Mouse (Mus musculus) kidney, postnatal 0 days (tissue): ENCODE results near the gene Wfdc11. TPM values are rescaled to one million over a fixed set of nuclear protein-coding genes. Genes with fewer than 3 reads are reported as not detected.
A peak's percentile ranks its signal among the peaks of the same experiment; 100 is the strongest.

ENCODE experiments used
- ATAC-seq: fragments of 200-750 bp; cut with Nextera tagmentation; replicated peaks from 2 replicates; pipeline ENCODE4 v1.8.0; 2017; ENCODE audit warnings: low read depth, moderate number of reproducible peaks, moderate TSS enrichment, moderate library complexity; ENCODE audit not compliant: low FRiP score
- DNase-seq: peaks from one replicate; pipeline ENCODE4 v3.0.0-alpha.2; 2016; ENCODE audit warnings: low spot score
- H3K27ac ChIP-seq: fragments of 300-500 bp; sonication (generic); 2 replicates; pipeline ENCODE4 v1.5.1; 2014; ENCODE audit warnings: mild to moderate bottlenecking
- H3K27me3 ChIP-seq: fragments of 300-500 bp; sonication (generic); 2 replicates; pipeline ENCODE4 v1.6.1; 2014; ENCODE audit warnings: low read length, mixed read lengths; ENCODE audit not compliant: insufficient read depth
- H3K36me3 ChIP-seq: fragments of 300-500 bp; sonication (generic); 2 replicates; pipeline ENCODE4 v1.6.1; 2014; ENCODE audit warnings: low read length, mixed read lengths; ENCODE audit not compliant: insufficient read depth
- H3K4me1 ChIP-seq: fragments of 300-500 bp; sonication (generic); replicated peaks from 2 replicates; pipeline ENCODE4 v1.6.1; 2014; ENCODE audit warnings: antibody characterized with exemption, low read length, mixed read lengths; ENCODE audit not compliant: insufficient read depth
- H3K4me2 ChIP-seq: fragments of 300-500 bp; sonication (generic); 2 replicates; pipeline ENCODE4 v1.6.1; 2014; ENCODE audit warnings: mild to moderate bottlenecking, low read length, moderate library complexity, mixed read lengths
- H3K4me3 ChIP-seq: fragments of 300-500 bp; sonication (generic); replicated peaks from 2 replicates; pipeline ENCODE4 v1.5.1; 2014; ENCODE audit warnings: low read depth, low read length
- H3K9ac ChIP-seq: fragments of 300-500 bp; sonication (generic); 2 replicates; pipeline ENCODE4 v1.6.1; 2014; ENCODE audit warnings: low read depth, low read length
- H3K9me3 ChIP-seq: fragments of 300-500 bp; sonication (generic); replicated peaks from 2 replicates; pipeline ENCODE4 v1.6.1; 2016; ENCODE audit warnings: low read length, inconsistent platforms, mixed read lengths
- CTCF ChIP-seq: IDR thresholded peaks from 2 replicates; pipeline ENCODE4 v1.5.1; 2016; ENCODE audit warnings: antibody characterized with exemption, low read depth, mild to moderate bottlenecking, moderate library complexity
- WGBS: fragments of 180-500 bp; shearing (Covaris S2); extraction: QIAGEN DNeasy Blood & Tissue Kit; methylation state at CpG from one replicate; pipeline ENCODE4 v1.1.7; 2014; 5-methylcytosine and 5-hydroxymethylcytosine counted together
- polyA plus RNA-seq: library from polyadenylated mRNA; unstranded; fragments of >200 nt; fragmentation: Nextera tagmentation; extraction: Ambion mirVana; gene quantifications from 2 replicates; pipeline ENCODE4 v1.2.1, GENCODE M21; 2015

The Wfdc11 gene
- polyA plus RNA-seq, 1 experiment from 2014 or later: not detected

GRCm38 (mm10) chr2:164701761-164702160 is 27.9 kb upstream of the Wfdc11 start:
- WGBS: 91% methylated on average over 5 of the region's 5 CpGs
- H3K4me3 ChIP-seq: no peak overlapping the region
- no peak for TF ChIP-seq CTCF
- H3K9me3 ChIP-seq: no peaks in the 10 kb centered on the region
- no peak overlapping the region for H3K9ac ChIP-seq
- no peaks in the 10 kb centered on the region for H3K36me3 ChIP-seq
- H3K4me2 ChIP-seq: no peak overlapping the region
- DNase-seq (no peak), ATAC-seq (no peak)
- H3K27me3 ChIP-seq: no peaks in the 10 kb centered on the region
- no peak overlapping the region for H3K27ac ChIP-seq
- no peaks in the 10 kb centered on the region for H3K4me1 ChIP-seq

DNA sequence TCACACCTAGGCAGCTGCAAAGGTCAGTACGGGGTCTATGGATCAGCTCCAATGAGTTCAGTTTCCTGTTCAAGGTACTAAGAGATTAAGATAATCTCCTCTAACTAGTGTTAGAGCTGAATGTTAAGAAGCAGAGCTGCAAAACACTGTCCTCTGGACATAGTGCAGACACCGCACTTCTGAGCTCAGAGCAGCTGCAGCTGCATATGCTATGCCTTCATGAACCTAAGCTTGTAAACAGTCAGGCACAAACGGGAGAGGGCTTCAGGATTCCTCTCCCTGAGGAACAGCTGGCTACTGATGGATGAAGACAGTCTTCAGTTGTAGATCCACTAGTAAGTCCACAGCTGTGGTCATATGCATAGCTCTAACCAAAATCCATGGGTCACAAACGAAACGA is 27.1 kb upstream of the Wfdc11 start:
- ATAC-seq (no peak), DNase-seq (no peak)
- Histone ChIP-seq H3K9me3 (no peaks in the 10 kb centered on the region), H3K9ac (no peak overlapping the region), H3K4me3 (no peak overlapping the region), H3K27me3 (no peaks in the 10 kb centered on the region), H3K4me2 (no peak overlapping the region), H3K36me3 (no peaks in the 10 kb centered on the region), H3K4me1 (no peaks in the 10 kb centered on the region), H3K27ac (no peak overlapping the region)
- 59% methylated on average over 5 of the region's 5 CpGs for WGBS
- TF ChIP-seq CTCF: no peak

DNA sequence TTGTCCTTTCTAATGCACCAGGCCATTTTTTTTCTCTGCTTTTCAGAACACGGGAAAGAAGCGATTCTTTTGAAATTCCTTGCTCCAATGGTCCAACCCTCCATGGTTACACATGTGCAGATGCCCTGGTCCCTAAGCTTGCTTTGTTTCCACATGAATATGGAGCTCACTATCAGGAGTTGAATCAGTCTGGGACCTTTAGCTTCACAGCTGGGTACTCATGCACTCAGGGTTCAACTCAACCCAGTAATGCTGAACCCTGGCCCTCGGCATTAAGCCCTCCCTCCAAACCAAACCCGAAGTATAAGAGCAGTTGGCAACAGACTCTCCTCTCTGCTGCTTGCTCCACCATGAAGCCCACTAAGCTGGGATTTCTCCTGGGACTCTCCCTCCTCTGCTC is 24.3 kb upstream of the Wfdc11 start, which contains the start of gene Spint4:
TSS of gene Spint4 (plus strand) at position 301 of the 400 bp plus-strand sequence.
- Histone ChIP-seq H3K4me1 (no peaks in the 10 kb centered on the region), H3K36me3 (no peaks in the 10 kb centered on the region)
- no peak for ATAC-seq

DNA sequence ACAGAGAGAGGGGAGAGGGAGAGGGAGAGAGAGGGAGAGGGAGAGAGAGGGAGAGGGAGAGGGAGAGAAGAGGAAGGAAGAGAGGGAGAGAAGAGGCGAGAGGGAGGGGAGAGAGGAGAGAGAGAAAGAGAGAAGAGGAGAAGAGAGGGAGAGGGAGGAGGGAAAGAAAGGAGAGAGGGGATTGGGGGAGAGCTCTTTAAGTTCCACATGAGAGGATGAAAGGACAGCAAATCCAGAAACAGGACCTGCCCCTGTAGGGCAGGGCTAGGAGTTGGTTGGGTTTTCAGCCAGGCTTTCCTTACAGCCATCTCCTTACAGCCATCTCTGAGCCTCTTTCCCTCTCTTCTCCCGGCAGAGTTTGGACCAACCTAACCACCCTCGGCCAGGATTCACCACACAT is 10.9 kb upstream of the Wfdc11 start, which contains the start of gene Wfdc13:
TSS of gene Wfdc13 (plus strand) at position 301 of the 400 bp plus-strand sequence.
- no peak for DNase-seq
- H3K9ac ChIP-seq: no peak within 1 kb of the TSS
- no peak within 1 kb of the TSS for H3K27ac ChIP-seq
- H3K4me3 ChIP-seq: no peak within 1 kb of the TSS
- no peaks in the 10 kb centered on the region for H3K36me3 ChIP-seq
- no peak for ATAC-seq
- H3K4me1 ChIP-seq: no peaks in the 10 kb centered on the region
- no peaks in the 10 kb centered on the region for H3K9me3 ChIP-seq
- 65% methylated on average over 3 of the region's 3 CpGs for WGBS
- H3K4me2 ChIP-seq: no peak within 1 kb of the TSS
- TF ChIP-seq CTCF: no peak
- no peaks in the 10 kb centered on the region for H3K27me3 ChIP-seq

More for the DNA sequence above, 24.3 kb upstream of the Wfdc11 start, which contains the start of gene Spint4:
- DNase-seq: no peak
- Histone ChIP-seq H3K9ac (no peak within 1 kb of the TSS), H3K27ac (no peak within 1 kb of the TSS), H3K9me3 (no peaks in the 10 kb centered on the region), H3K27me3 (no peaks in the 10 kb centered on the region), H3K4me2 (no peak within 1 kb of the TSS), H3K4me3 (no peak within 1 kb of the TSS)
- TF ChIP-seq CTCF: no peak
- WGBS: 70% methylated on average over 4 of the region's 4 CpGs

GRCm38 (mm10) chr2:164679906-164680305 is 6.0 kb upstream of the Wfdc11 start:
- Histone ChIP-seq H3K4me3 (no peak overlapping the region), H3K4me2 (no peak overlapping the region), H3K27ac (no peak overlapping the region), H3K9ac (no peak overlapping the region), H3K36me3 (no peaks in the 10 kb centered on the region), H3K9me3 (no peaks in the 10 kb centered on the region), H3K4me1 (no peaks in the 10 kb centered on the region), H3K27me3 (no peaks in the 10 kb centered on the region)
- no peak for TF ChIP-seq CTCF
- 32% methylated on average over 3 of the region's 3 CpGs for WGBS
- no peak for ATAC-seq
- no peak for DNase-seq

DNA sequence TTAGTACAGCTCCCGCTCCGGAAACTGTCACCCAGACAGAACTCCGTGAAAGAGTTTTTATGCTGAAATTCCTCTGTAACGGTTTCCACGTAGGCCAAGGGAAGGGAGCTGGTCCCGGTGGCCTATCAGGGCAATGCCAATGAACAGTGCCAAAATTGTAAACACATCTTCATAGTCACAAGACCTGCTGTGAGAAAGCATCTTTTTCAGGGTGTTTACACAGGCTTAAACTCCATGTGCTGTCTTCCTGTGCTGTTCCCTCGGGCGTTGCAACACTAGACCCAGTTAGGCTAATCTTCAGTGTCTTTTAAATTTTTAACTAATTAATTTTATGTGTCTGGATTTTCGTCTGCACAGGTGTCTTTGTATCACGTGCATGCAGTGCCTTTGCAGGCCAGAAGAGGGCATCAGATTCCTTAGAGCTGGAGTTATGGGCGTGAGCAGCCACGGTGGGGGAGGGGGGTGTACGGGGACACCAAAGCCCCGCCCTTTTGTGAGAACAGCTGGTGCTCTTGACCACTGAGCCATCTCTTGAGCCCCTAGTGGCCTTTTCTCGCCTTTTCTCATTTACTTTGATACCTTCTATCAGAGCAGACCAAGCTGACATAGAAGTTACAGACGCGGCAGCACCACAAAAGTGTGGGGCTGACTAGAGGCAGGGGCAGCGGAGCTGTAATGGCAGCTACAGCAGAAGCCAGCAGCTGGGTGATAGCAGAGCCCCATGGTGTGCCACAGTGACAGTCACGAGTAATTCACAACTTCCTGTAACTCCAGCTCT is 5.2 kb upstream of the Wfdc11 start:
- 0 out of 2 replicates have a peak overlapping the region, but pooled peaks have one; percentile 9 for H3K4me3 ChIP-seq
- H3K4me1 ChIP-seq: no peaks in the 10 kb centered on the region
- 18% methylated on average over 19 of the region's 19 CpGs for WGBS
- peak; percentile 94 for TF ChIP-seq CTCF
- no peaks in the 10 kb centered on the region for H3K27me3 ChIP-seq
- DNase-seq (peak; percentile 92), ATAC-seq (peak; percentile 80)
- H3K9ac ChIP-seq: 0 out of 2 replicates have a peak overlapping the region, but pooled peaks have one; percentile 28
- peak overlapping the region; percentile 51 for H3K4me2 ChIP-seq
- H3K27ac ChIP-seq: no peak overlapping the region
- H3K9me3 ChIP-seq: no peaks in the 10 kb centered on the region
- no peaks in the 10 kb centered on the region for H3K36me3 ChIP-seq
